Mouse (Mus musculus) stomach, embryonic 14.5 days (tissue): ENCODE measurements at regions not wholly inside any gene's neighbourhood (a gene's known extent, or its start where the extent isn't known, plus 50 kb on each side); places are given as distances from the start of the nearest gene placed in this dataset.

ENCODE experiments used
- ATAC-seq: fragments of 200-750 bp; cut with Nextera tagmentation; 2 replicates; pipeline ENCODE4 v1.8.0; 2017; ENCODE audit warnings: low read depth, moderate TSS enrichment; ENCODE audit not compliant: insufficient number of reproducible peaks, insufficient read depth, low FRiP score
- H3K27ac ChIP-seq: fragments of 300-500 bp; sonication (generic); 2 replicates; pipeline ENCODE4 v1.5.1; 2014; ENCODE audit warnings: mild to moderate bottlenecking, low read length, moderate library complexity, mixed read lengths
- H3K27me3 ChIP-seq: fragments of 300-500 bp; sonication (generic); 2 replicates; pipeline ENCODE4 v1.6.1; 2014; ENCODE audit warnings: low read length, control low read depth, mixed read lengths; ENCODE audit not compliant: control insufficient read depth, insufficient read depth
- H3K36me3 ChIP-seq: fragments of 300-500 bp; sonication (generic); 2 replicates; pipeline ENCODE4 v1.6.1; 2014; ENCODE audit warnings: mild to moderate bottlenecking, control low read depth, low read length, moderate library complexity, mixed read lengths; ENCODE audit not compliant: control insufficient read depth, insufficient read depth
- H3K4me1 ChIP-seq: fragments of 300-500 bp; sonication (generic); 2 replicates; pipeline ENCODE4 v1.6.1; 2014; ENCODE audit warnings: low read length, control low read depth, mixed read lengths; ENCODE audit not compliant: control insufficient read depth, insufficient read depth
- H3K4me2 ChIP-seq: fragments of 300-500 bp; sonication (generic); replicated peaks from 2 replicates; pipeline ENCODE4 v1.6.1; 2014; ENCODE audit warnings: low read depth, low read length, control low read depth
- H3K4me3 ChIP-seq: fragments of 300-500 bp; sonication (generic); 2 replicates; pipeline ENCODE4 v1.5.1; 2014; ENCODE audit warnings: low read depth, low read length, control low read depth
- H3K9ac ChIP-seq: fragments of 300-500 bp; sonication (generic); replicated peaks from 2 replicates; pipeline ENCODE4 v1.6.1; 2014; ENCODE audit warnings: low read depth, mild to moderate bottlenecking, control low read depth, low read length, moderate library complexity, mixed read lengths
- H3K9me3 ChIP-seq: fragments of 300-500 bp; sonication (generic); 2 replicates; pipeline ENCODE4 v1.6.1; 2016; ENCODE audit warnings: low read depth, low read length, control low read depth; ENCODE audit not compliant: control insufficient read depth
- WGBS: fragments of 180-500 bp; shearing (Covaris S2); extraction: QIAGEN DNeasy Blood & Tissue Kit; methylation state at CpG from one replicate; pipeline ENCODE4 v1.1.7; 2014; 5-methylcytosine and 5-hydroxymethylcytosine counted together

GRCm38 (mm10) chr3:102605284-102605683, 129.0 kb upstream of the Tspan2 start:
- Histone ChIP-seq H3K9ac (no peak overlapping the region), H3K4me2 (no peak overlapping the region), H3K4me1 (no peaks in the 10 kb centered on the region), H3K4me3 (no peak overlapping the region), H3K27me3 (no peaks in the 10 kb centered on the region), H3K9me3 (no peaks in the 10 kb centered on the region), H3K36me3 (no peaks in the 10 kb centered on the region), H3K27ac (no peak overlapping the region)
- no peak for ATAC-seq
- 83% methylated on average over 2 of the region's 2 CpGs for WGBS

- no peak overlapping the region for H3K4me3 ChIP-seq
- no peaks in the 10 kb centered on the region for H3K36me3 ChIP-seq
- no peak overlapping the region for H3K9ac ChIP-seq
- no peaks in the 10 kb centered on the region for H3K27me3 ChIP-seq
- no peaks in the 10 kb centered on the region for H3K9me3 ChIP-seq
- H3K27ac ChIP-seq: no peak overlapping the region
- ATAC-seq: no peak
- 0 out of 2 replicates have a peak, but pooled peaks cover 4% of the 10 kb centered on the region for H3K4me1 ChIP-seq
- WGBS: 54% methylated on average over 5 of the region's 5 CpGs
- H3K4me2 ChIP-seq: no peak overlapping the region
These were observed 123.4 kb upstream of the Tspan2 start for GRCm38 (mm10) chr3:102610970-102611369.

- no peak for ATAC-seq
- Histone ChIP-seq H3K4me3 (no peak overlapping the region), H3K4me1 (0 out of 2 replicates have a peak, but pooled peaks cover 4% of the 10 kb centered on the region), H3K27ac (no peak overlapping the region), H3K9ac (no peak overlapping the region), H3K4me2 (no peak overlapping the region), H3K9me3 (no peaks in the 10 kb centered on the region), H3K27me3 (no peaks in the 10 kb centered on the region), H3K36me3 (no peaks in the 10 kb centered on the region)
- WGBS: 51% methylated on average over 18 of the region's 18 CpGs
These were observed 122.6 kb upstream of the Tspan2 start for GRCm38 (mm10) chr3:102611398-102612366.

- Histone ChIP-seq H3K4me1 (no peaks in the 10 kb centered on the region), H3K4me3 (no peak overlapping the region), H3K4me2 (no peak overlapping the region), H3K9me3 (no peaks in the 10 kb centered on the region), H3K9ac (no peak overlapping the region), H3K27ac (no peak overlapping the region), H3K27me3 (no peaks in the 10 kb centered on the region), H3K36me3 (no peaks in the 10 kb centered on the region)
- ATAC-seq: no peak
- WGBS: 69% methylated on average over 8 of the region's 8 CpGs
These were observed 114.5 kb upstream of the Tspan2 start for GRCm38 (mm10) chr3:102619666-102620377.

- ATAC-seq: peak; percentile 88; the same call in 1 of the 2 replicates
- Histone ChIP-seq H3K27me3 (no peaks in the 10 kb centered on the region), H3K4me2 (no peak overlapping the region), H3K36me3 (no peaks in the 10 kb centered on the region), H3K9ac (no peak overlapping the region), H3K9me3 (no peaks in the 10 kb centered on the region), H3K4me3 (no peak overlapping the region), H3K4me1 (peaks cover 5% of the 10 kb centered on the region; the same call in 1 of the 2 replicates), H3K27ac (no peak overlapping the region)
- WGBS: 20% methylated on average over 4 of the region's 4 CpGs
These were observed 98.3 kb upstream of the Tspan2 start for GRCm38 (mm10) chr3:102636076-102636475.

GRCm38 (mm10) chr3:102636674-102637073, 97.7 kb upstream of the Tspan2 start:
- Histone ChIP-seq H3K9ac (no peak overlapping the region), H3K36me3 (no peaks in the 10 kb centered on the region), H3K9me3 (no peaks in the 10 kb centered on the region), H3K27me3 (no peaks in the 10 kb centered on the region), H3K4me1 (peaks cover 5% of the 10 kb centered on the region; the same call in 1 of the 2 replicates), H3K4me3 (no peak overlapping the region), H3K4me2 (no peak overlapping the region), H3K27ac (no peak overlapping the region; the same call in 1 of the 2 replicates)
- peak; percentile 37; the same call in 1 of the 2 replicates for ATAC-seq
- WGBS: 42% methylated on average over 4 of the region's 4 CpGs

- Histone ChIP-seq H3K4me3 (no peak overlapping the region), H3K9ac (no peak overlapping the region), H3K9me3 (no peaks in the 10 kb centered on the region), H3K27me3 (no peaks in the 10 kb centered on the region), H3K4me2 (no peak overlapping the region), H3K4me1 (no peaks in the 10 kb centered on the region), H3K36me3 (no peaks in the 10 kb centered on the region), H3K27ac (no peak overlapping the region)
- 79% methylated on average over 11 of the region's 11 CpGs for WGBS
- ATAC-seq: no peak
These were observed 89.9 kb upstream of the Tspan2 start for GRCm38 (mm10) chr3:102644276-102644940.

- WGBS: 55% methylated on average over 4 of the region's 4 CpGs
- Histone ChIP-seq H3K36me3 (no peaks in the 10 kb centered on the region), H3K9me3 (no peaks in the 10 kb centered on the region), H3K4me3 (no peak overlapping the region), H3K4me1 (no peaks in the 10 kb centered on the region), H3K27ac (no peak overlapping the region), H3K9ac (no peak overlapping the region), H3K27me3 (no peaks in the 10 kb centered on the region), H3K4me2 (no peak overlapping the region)
- no peak for ATAC-seq
These were observed 85.9 kb upstream of the Tspan2 start for GRCm38 (mm10) chr3:102648450-102648849.
